15 mouse cellular contexts compared by ENCODE assay signal in genomic region chr6:54331765-54332164, GRCm38 (mm10). TPM values are rescaled to one million over a fixed set of nuclear protein-coding genes. Genes with fewer than 3 reads are reported as not detected.
DNase-seq lines count a peak whose midpoint lies in the region; ATAC-seq and TF ChIP-seq lines count a peak whose summit lies in the region.
"Had no signal": no experiment of that assay in that cellular context is flagged by ENCODE, and none has a peak within 500 bp of the region (broad histone marks: within the 10 kb centered on the region; RNA-seq: fewer than 3 reads in every experiment).

No protein-coding gene starts in this region.

- peak; percentile 54 for ATAC-seq in hindbrain, embryonic 11.5 days (ENCODE audit: low FRiP score)
- ATAC-seq in forebrain, embryonic 16.5 days, result peak; percentile 91
- ATAC-seq in midbrain, postnatal 0 days (ENCODE audit: low FRiP score), result peak; percentile 55; the same call in 1 of the 2 replicates

- intact Hi-C loops in gastrocnemius, postnatal 14 days (cut with DNase I; ENCODE audit: low total_unique reads), result no loop called here

- no peak overlapping the region for H3K4me3 ChIP-seq in hindbrain, embryonic 11.5 days (ENCODE audit: low read depth, low read length)
- H3K4me3 ChIP-seq in hindbrain, embryonic 10.5 days, result no peak overlapping the region
- no peak overlapping the region for H3K4me3 ChIP-seq in forebrain, embryonic 16.5 days (replicated peaks; ENCODE audit: low read length)
- no peak overlapping the region for H3K4me3 ChIP-seq in midbrain, postnatal 0 days (ENCODE audit: low read depth, low read length)
- H3K4me3 ChIP-seq: embryonic facial prominence, embryonic 15.5 days; layer of hippocampus, adult 2 months had no signal

- WGBS in hindbrain, embryonic 11.5 days, result 57% methylated on average over 10 of the region's 10 CpGs
- 66% methylated on average over 10 of the region's 10 CpGs for WGBS in hindbrain, embryonic 10.5 days
- 9% methylated on average over 10 of the region's 10 CpGs for WGBS in forebrain, embryonic 16.5 days
- WGBS in midbrain, postnatal 0 days, result 17% methylated on average over 10 of the region's 10 CpGs

- peaks cover 5% of the 10 kb centered on the region for H3K4me1 ChIP-seq in hindbrain, embryonic 11.5 days (replicated peaks; ENCODE audit: control insufficient read depth, insufficient read depth, low read length)
- H3K4me1 ChIP-seq in hindbrain, embryonic 10.5 days (replicated peaks), result peaks cover 32% of the 10 kb centered on the region
- peaks cover 37% of the 10 kb centered on the region for H3K4me1 ChIP-seq in forebrain, embryonic 16.5 days (replicated peaks; ENCODE audit: control insufficient read depth, insufficient read depth, low read length)
- H3K4me1 ChIP-seq in midbrain, postnatal 0 days (ENCODE audit: insufficient read depth, low read length), result peaks cover 6% of the 10 kb centered on the region; the same call in 1 of the 2 replicates

- no peak overlapping the region for H3K9ac ChIP-seq in hindbrain, embryonic 11.5 days (ENCODE audit: low read depth, low read length)
- H3K9ac ChIP-seq in forebrain, embryonic 16.5 days (replicated peaks; ENCODE audit: low read depth, low read length), result no peak overlapping the region
- no peak overlapping the region for H3K9ac ChIP-seq in midbrain, postnatal 0 days (replicated peaks; ENCODE audit: low read length, poor library complexity, severe bottlenecking)
- H3K9ac ChIP-seq: embryonic facial prominence, embryonic 15.5 days had no signal

- no peak for TF ChIP-seq POLR2A in brain, embryonic 14.5 days (IDR thresholded peaks at IDR 0.05; ENCODE audit: borderline replicate concordance, extremely low read depth, insufficient read depth, insufficient read length, poor library complexity, severe bottlenecking)

- H3K27me3 ChIP-seq in hindbrain, embryonic 11.5 days (ENCODE audit: control insufficient read depth, insufficient read depth, low read length), result peaks cover 27% of the 10 kb centered on the region
- H3K27me3 ChIP-seq in hindbrain, embryonic 10.5 days (ENCODE audit: insufficient read depth, poor library complexity, severe bottlenecking), result peaks cover 64% of the 10 kb centered on the region
- H3K27me3 ChIP-seq in forebrain, embryonic 16.5 days (replicated peaks; ENCODE audit: control insufficient read depth, insufficient read depth, low read length), result peaks cover 16% of the 10 kb centered on the region
- H3K27me3 ChIP-seq in midbrain, postnatal 0 days (ENCODE audit: insufficient read depth, low read length), result peaks cover 29% of the 10 kb centered on the region

- TF ChIP-seq CTCF in brain, embryonic 14.5 days (IDR thresholded peaks at IDR 0.05; ENCODE audit: borderline replicate concordance, extremely low read depth, insufficient read depth, insufficient read length), result no peak
- no peak for TF ChIP-seq CTCF in midbrain, postnatal 0 days (IDR thresholded peaks at IDR 0.05)

- no peak overlapping the region for H3K4me2 ChIP-seq in hindbrain, embryonic 11.5 days (replicated peaks; ENCODE audit: low read depth, low read length)
- H3K4me2 ChIP-seq in forebrain, embryonic 16.5 days (ENCODE audit: low read length), result peak overlapping the region; percentile 6; the same call in 1 of the 2 replicates
- no peak overlapping the region for H3K4me2 ChIP-seq in midbrain, postnatal 0 days (ENCODE audit: low read depth, low read length, poor library complexity, severe bottlenecking)
- H3K4me2 ChIP-seq: embryonic facial prominence, embryonic 15.5 days; liver, embryonic 11.5 days had no signal

- H3K27ac ChIP-seq in hindbrain, embryonic 11.5 days (ENCODE audit: low read depth, low read length), result no peak overlapping the region
- no peak overlapping the region for H3K27ac ChIP-seq in hindbrain, embryonic 10.5 days
- H3K27ac ChIP-seq in forebrain, embryonic 16.5 days (ENCODE audit: low read length), result peak overlapping the region; percentile 15; the same call in 1 of the 2 replicates
- no peak overlapping the region for H3K27ac ChIP-seq in midbrain, postnatal 0 days (ENCODE audit: low read depth, low read length)
- H3K27ac ChIP-seq: embryonic facial prominence, embryonic 15.5 days; layer of hippocampus, adult 2 months had no signal

- no peaks in the 10 kb centered on the region for H3K9me3 ChIP-seq in hindbrain, embryonic 11.5 days (ENCODE audit: control insufficient read depth, low read length)
- no peaks in the 10 kb centered on the region for H3K9me3 ChIP-seq in hindbrain, embryonic 10.5 days
- no peaks in the 10 kb centered on the region for H3K9me3 ChIP-seq in forebrain, embryonic 16.5 days (ENCODE audit: control insufficient read depth, low read length)
- no peaks in the 10 kb centered on the region for H3K9me3 ChIP-seq in midbrain, postnatal 0 days (ENCODE audit: low read length)
- H3K9me3 ChIP-seq: embryonic facial prominence, embryonic 15.5 days had no signal

- peak; percentile 35 for DNase-seq in hindbrain, embryonic 11.5 days (ENCODE audit: low spot score)
- DNase-seq in hindbrain, embryonic 10.5 days (ENCODE audit: low spot score), result no peak
- DNase-seq in brain, embryonic 14.5 days (ENCODE audit: low read depth), result peak; percentile 96
- peak; percentile 53 for DNase-seq in midbrain, postnatal 0 days (ENCODE audit: low spot score)
- no peak for DNase-seq in ovary, postnatal 14 days (ENCODE audit: low spot score)
- no peak for DNase-seq in gastrocnemius, postnatal 14 days
- no peak for DNase-seq in cerebellum, postnatal 36 days
- DNase-seq: B cell, adult 2 months; cerebellum, adult 8-10 months; heart, postnatal 14 days; kidney, adult 9 months had no signal

- H3K36me3 ChIP-seq in hindbrain, embryonic 11.5 days (ENCODE audit: control insufficient read depth, insufficient read depth, low read length), result no peaks in the 10 kb centered on the region
- H3K36me3 ChIP-seq in hindbrain, embryonic 10.5 days, result no peaks in the 10 kb centered on the region
- no peaks in the 10 kb centered on the region for H3K36me3 ChIP-seq in forebrain, embryonic 16.5 days (ENCODE audit: control insufficient read depth, insufficient read depth)
- no peaks in the 10 kb centered on the region for H3K36me3 ChIP-seq in midbrain, postnatal 0 days (ENCODE audit: insufficient read depth, low read length)
- H3K36me3 ChIP-seq: embryonic facial prominence, embryonic 15.5 days had no signal

RNA-seq across cellular contexts. Expression of gene Prr15, which starts 6.1 kb away (rescaled TPM):
- polyA plus RNA-seq in hindbrain, embryonic 11.5 days (2014; fragmentation: Nextera tagmentation; extraction: Ambion mirVana), result 0.36 and 0.86 TPM in 2 replicates
- polyA plus RNA-seq in hindbrain, embryonic 10.5 days (2016; fragmentation: Nextera tagmentation; extraction: Ambion mirVana), result 1.1 and 4.0 TPM in 2 replicates
- polyA plus RNA-seq in brain, embryonic 14.5 days (2012; rRNA removed), result 1.6 and 1.8 TPM in 2 replicates
- 2.7 and 2.8 TPM in 2 replicates for polyA plus RNA-seq in forebrain, embryonic 16.5 days (2015; fragmentation: Nextera tagmentation; extraction: Ambion mirVana)
- 1.5 and 2.1 TPM in 2 replicates for total RNA-seq in midbrain, postnatal 0 days (2014; rRNA removed)
- 1.8 and 2.4 TPM in 2 replicates for polyA plus RNA-seq in midbrain, postnatal 0 days (2015; fragmentation: Nextera tagmentation; extraction: Ambion mirVana)
- total RNA-seq in gastrocnemius, postnatal 14 days (2021), result 1 to 10 TPM in 1 of 2 experiments, under 1 TPM in 1; 0.60 to 1.7 TPM

Comparison
In these comparisons a context has a peak if more than half of its experiments do, and no peak if none do; other contexts are left out.
1. DNase-seq: peak in hindbrain, embryonic 11.5 days (single experiment), brain, embryonic 14.5 days (single experiment) and midbrain, postnatal 0 days (single experiment); none in hindbrain, embryonic 10.5 days (single experiment), ovary, postnatal 14 days (single experiment), gastrocnemius, postnatal 14 days (single experiment) and cerebellum, postnatal 36 days (0 of 2).
2. Peak in every context shown above with its lines, with median percentiles within 50 percentile points of each other: ATAC-seq.